ENCODE assay signal across 12 mouse cellular contexts in the genomic region with DNA sequence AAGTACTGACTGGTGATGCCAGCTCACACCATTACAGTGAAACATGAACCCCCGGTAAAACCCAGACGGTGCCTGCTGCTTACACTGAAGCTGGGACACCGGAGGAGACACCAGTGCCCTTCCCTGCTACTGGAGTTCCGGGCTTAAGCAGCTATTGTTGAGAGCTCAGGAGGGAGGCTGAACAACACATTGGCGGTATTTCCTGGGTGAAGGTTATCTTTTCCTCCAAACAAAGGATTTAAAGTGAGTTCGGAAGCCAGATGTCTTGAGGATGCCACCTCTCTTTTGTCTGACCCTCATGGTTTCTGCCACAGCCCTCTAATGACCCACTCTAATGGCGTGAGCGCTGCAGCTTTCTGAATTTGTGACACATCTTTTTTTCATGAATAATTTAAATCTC. TPM values are rescaled to one million over a fixed set of nuclear protein-coding genes. Genes with fewer than 3 reads are reported as not detected.
A peak's percentile ranks its signal among the peaks of the same experiment; 100 is the strongest.
DNase-seq lines count a peak whose midpoint lies in the region; ATAC-seq and TF ChIP-seq lines count a peak whose summit lies in the region.
"Had no signal": no experiment of that assay in that cellular context is flagged by ENCODE, and none has a peak within 500 bp of the region (broad histone marks: within the 10 kb centered on the region; RNA-seq: fewer than 3 reads in every experiment).

No protein-coding gene starts in this region.

- no peak overlapping the region for H3K4me3 ChIP-seq in heart, embryonic 12.5 days
- H3K4me3 ChIP-seq in forebrain, embryonic 11.5 days (ENCODE audit: low read depth, low read length), result no peak overlapping the region
- no peak overlapping the region for H3K4me3 ChIP-seq in neural tube, embryonic 15.5 days (replicated peaks)
- H3K4me3 ChIP-seq in stomach, postnatal 0 days (ENCODE audit: low read depth, low read length), result no peak overlapping the region
- H3K4me3 ChIP-seq: embryonic facial prominence, embryonic 13.5 days had no signal

- H3K27ac ChIP-seq in heart, embryonic 12.5 days (ENCODE audit: poor library complexity, severe bottlenecking), result no peak overlapping the region
- H3K27ac ChIP-seq in forebrain, embryonic 11.5 days (ENCODE audit: low read depth, low read length), result peak overlapping the region; percentile 84
- peak overlapping the region; percentile 79 for H3K27ac ChIP-seq in neural tube, embryonic 15.5 days (replicated peaks)
- H3K27ac ChIP-seq in stomach, postnatal 0 days (replicated peaks), result no peak overlapping the region
- H3K27ac ChIP-seq: embryonic facial prominence, embryonic 13.5 days had no signal

- peaks cover 30% of the 10 kb centered on the region for H3K4me1 ChIP-seq in heart, embryonic 12.5 days (replicated peaks)
- peaks cover 33% of the 10 kb centered on the region for H3K4me1 ChIP-seq in forebrain, embryonic 11.5 days (replicated peaks; ENCODE audit: control insufficient read depth, insufficient read depth, low read length)
- H3K4me1 ChIP-seq in neural tube, embryonic 15.5 days, result peaks cover 47% of the 10 kb centered on the region
- peaks cover 2% of the 10 kb centered on the region; the same call in 1 of the 2 replicates for H3K4me1 ChIP-seq in stomach, postnatal 0 days (replicated peaks; ENCODE audit: control insufficient read depth, insufficient read depth)

- peak overlapping the region; percentile 34 for H3K4me2 ChIP-seq in heart, embryonic 12.5 days
- H3K4me2 ChIP-seq in forebrain, embryonic 11.5 days (ENCODE audit: low read depth, low read length, severe bottlenecking), result peak overlapping the region; percentile 2; the same call in 1 of the 2 replicates
- H3K4me2 ChIP-seq in neural tube, embryonic 15.5 days, result peak overlapping the region; percentile 30; the same call in 1 of the 2 replicates
- no peak overlapping the region for H3K4me2 ChIP-seq in stomach, postnatal 0 days (replicated peaks; ENCODE audit: low read depth)
- H3K4me2 ChIP-seq: embryonic facial prominence, embryonic 13.5 days; liver, embryonic 11.5 days had no signal

- DNase-seq in heart, postnatal 10 days, result no peak
- no peak for DNase-seq in forebrain, embryonic 11.5 days (ENCODE audit: low spot score)
- peak; percentile 53 for DNase-seq in mesoderm, embryonic 11.5 days (ENCODE audit: low read depth, low spot score)
- no peak for DNase-seq in frontal cortex, postnatal 10 days (ENCODE audit: low spot score in 2 of 2)
- no peak for DNase-seq in urinary bladder, postnatal 4 days (ENCODE audit: low spot score in 2 of 2)
- no peak for DNase-seq in stomach, postnatal 0 days (ENCODE audit: low spot score)
- DNase-seq: kidney, adult 11 months; layer of hippocampus, postnatal 36 days had no signal

- peaks cover 16% of the 10 kb centered on the region for H3K36me3 ChIP-seq in heart, embryonic 12.5 days
- H3K36me3 ChIP-seq in forebrain, embryonic 11.5 days (ENCODE audit: control insufficient read depth, insufficient read depth, low read length), result no peaks in the 10 kb centered on the region
- 0 out of 2 replicates have a peak, but pooled peaks cover 4% of the 10 kb centered on the region for H3K36me3 ChIP-seq in neural tube, embryonic 15.5 days
- no peaks in the 10 kb centered on the region for H3K36me3 ChIP-seq in stomach, postnatal 0 days (ENCODE audit: control insufficient read depth, insufficient read depth, low read length)

- intact Hi-C loops in heart, postnatal 10 days (cut with DNase I), result no loop called here

- ATAC-seq in heart, embryonic 12.5 days (ENCODE audit: insufficient number of reproducible peaks, low FRiP score), result no peak
- no peak for ATAC-seq in forebrain, embryonic 11.5 days (replicated peaks; ENCODE audit: low FRiP score)
- no peak for ATAC-seq in neural tube, embryonic 15.5 days (ENCODE audit: low FRiP score)
- no peak for ATAC-seq in stomach, postnatal 0 days (ENCODE audit: low FRiP score, low TSS enrichment)

- no peaks in the 10 kb centered on the region for H3K27me3 ChIP-seq in heart, embryonic 12.5 days (replicated peaks)
- no peaks in the 10 kb centered on the region for H3K27me3 ChIP-seq in forebrain, embryonic 11.5 days (ENCODE audit: control insufficient read depth, insufficient read depth, low read length)
- no peaks in the 10 kb centered on the region for H3K27me3 ChIP-seq in neural tube, embryonic 15.5 days (replicated peaks)
- H3K27me3 ChIP-seq in stomach, postnatal 0 days (ENCODE audit: control insufficient read depth, insufficient read depth, low read length), result no peaks in the 10 kb centered on the region
- H3K27me3 ChIP-seq: embryonic facial prominence, embryonic 13.5 days had no signal

- TF ChIP-seq EP300 in stomach, postnatal 0 days (optimal IDR thresholded peaks at IDR 0.05), result no peak

- no peak overlapping the region for H3K9ac ChIP-seq in heart, embryonic 12.5 days
- peak overlapping the region; percentile 13; the same call in 1 of the 2 replicates for H3K9ac ChIP-seq in forebrain, embryonic 11.5 days (ENCODE audit: low read length)
- H3K9ac ChIP-seq in neural tube, embryonic 15.5 days (replicated peaks), result no peak overlapping the region; the same call in 1 of the 2 replicates
- H3K9ac ChIP-seq in stomach, postnatal 0 days (ENCODE audit: low read length), result no peak overlapping the region
- H3K9ac ChIP-seq: embryonic facial prominence, embryonic 13.5 days had no signal

- 46% methylated on average over 8 of the region's 8 CpGs for WGBS in heart, embryonic 12.5 days
- WGBS in forebrain, embryonic 11.5 days, result 10% methylated on average over 8 of the region's 8 CpGs
- WGBS in neural tube, embryonic 15.5 days, result 11% methylated on average over 8 of the region's 8 CpGs
- WGBS in stomach, postnatal 0 days, result 52% methylated on average over 8 of the region's 8 CpGs

- H3K9me3 ChIP-seq in heart, embryonic 12.5 days (replicated peaks), result no peaks in the 10 kb centered on the region
- no peaks in the 10 kb centered on the region for H3K9me3 ChIP-seq in forebrain, embryonic 11.5 days (ENCODE audit: control insufficient read depth, low read length)
- no peaks in the 10 kb centered on the region for H3K9me3 ChIP-seq in neural tube, embryonic 15.5 days (replicated peaks)
- H3K9me3 ChIP-seq in stomach, postnatal 0 days (ENCODE audit: control insufficient read depth, low read length), result no peaks in the 10 kb centered on the region
- H3K9me3 ChIP-seq: embryonic facial prominence, embryonic 13.5 days had no signal

- TF ChIP-seq CTCF in stomach, postnatal 0 days (IDR thresholded peaks at IDR 0.05; ENCODE audit: low read depth), result no peak

RNA-seq across cellular contexts. Expression of a gene that starts 10.9 kb away (rescaled TPM):
- polyA plus RNA-seq in heart, embryonic 12.5 days (2016; fragmentation: Nextera tagmentation; extraction: Ambion mirVana), result 116 and 122 TPM in 2 replicates
- total RNA-seq in heart, postnatal 10 days (2021), result 10 to 100 TPM; 30.1 to 31.4 TPM
- 75.4 and 77.2 TPM in 2 replicates for polyA plus RNA-seq in forebrain, embryonic 11.5 days (2014; fragmentation: Nextera tagmentation; extraction: Ambion mirVana)
- 16.0 and 16.9 TPM in 2 replicates for polyA plus RNA-seq in neural tube, embryonic 15.5 days (2015; fragmentation: Nextera tagmentation; extraction: Ambion mirVana)
- polyA plus RNA-seq in stomach, postnatal 0 days (2015; fragmentation: Nextera tagmentation; extraction: Ambion mirVana), result 5.5 and 5.8 TPM in 2 replicates

Comparison
In these comparisons a context has a peak if more than half of its experiments do, and no peak if none do; other contexts are left out.
1. H3K27ac ChIP-seq: peak in forebrain, embryonic 11.5 days (single experiment) and neural tube, embryonic 15.5 days (single experiment); none in heart, embryonic 12.5 days (single experiment) and stomach, postnatal 0 days (single experiment).